Mouse (Mus musculus): ENCODE measurements around the gene Acvr1. TPM values are rescaled to one million over a fixed set of nuclear protein-coding genes. Genes with fewer than 3 reads are reported as not detected.
A peak's percentile ranks its signal among the peaks of the same experiment; 100 is the strongest.

Gene Acvr1
- polyA plus RNA-seq, 1 experiment from 2014 or later = 12.9 TPM

GRCm38 (mm10) chr2:58505306-58506090, 61.5 kb downstream of the Acvr1 start:
- no peak overlapping the region for H3K4me3 ChIP-seq (ENCODE audit: low read depth, low read length)
- ATAC-seq (replicated peaks; ENCODE audit: insufficient number of reproducible peaks, low FRiP score, low TSS enrichment) = no peak
- 73% methylated on average over 9 of the region's 9 CpGs for WGBS (ENCODE audit: insufficient replicate concordance)
- H3K4me1 ChIP-seq (ENCODE audit: control insufficient read depth, insufficient read depth, low read length) = peaks cover 38% of the 10 kb centered on the region
- no peak overlapping the region for H3K4me2 ChIP-seq
- no peaks in the 10 kb centered on the region for H3K9me3 ChIP-seq (replicated peaks; ENCODE audit: control insufficient read depth, low read length)
- no peak overlapping the region for H3K9ac ChIP-seq (ENCODE audit: low read depth, low read length)
- no peaks in the 10 kb centered on the region for H3K36me3 ChIP-seq (ENCODE audit: control insufficient read depth, insufficient read depth, low read length)
- no peaks in the 10 kb centered on the region for H3K27me3 ChIP-seq (ENCODE audit: control insufficient read depth, insufficient read depth, low read length)
- no peak overlapping the region for H3K27ac ChIP-seq (ENCODE audit: low read depth, low read length)

GRCm38 (mm10) chr2:58496647-58497410, 70.1 kb downstream of the Acvr1 start:
- Histone ChIP-seq H3K27ac (ENCODE audit: low read depth, low read length) (no peak overlapping the region), H3K36me3 (ENCODE audit: control insufficient read depth, insufficient read depth, low read length) (peaks cover 7% of the 10 kb centered on the region; the same call in 1 of the 2 replicates), H3K4me2 (peak overlapping the region; percentile 29; the same call in 1 of the 2 replicates), H3K9me3 (replicated peaks; ENCODE audit: control insufficient read depth, low read length) (no peaks in the 10 kb centered on the region), H3K27me3 (ENCODE audit: control insufficient read depth, insufficient read depth, low read length) (no peaks in the 10 kb centered on the region), H3K4me3 (ENCODE audit: low read depth, low read length) (no peak overlapping the region), H3K9ac (ENCODE audit: low read depth, low read length) (no peak overlapping the region), H3K4me1 (ENCODE audit: control insufficient read depth, insufficient read depth, low read length) (peaks cover 15% of the 10 kb centered on the region)
- WGBS (ENCODE audit: insufficient replicate concordance) = 54% methylated on average over 8 of the region's 8 CpGs
- ATAC-seq (replicated peaks; ENCODE audit: insufficient number of reproducible peaks, low FRiP score, low TSS enrichment) = no peak; the same call in 1 of the 2 replicates

DNA sequence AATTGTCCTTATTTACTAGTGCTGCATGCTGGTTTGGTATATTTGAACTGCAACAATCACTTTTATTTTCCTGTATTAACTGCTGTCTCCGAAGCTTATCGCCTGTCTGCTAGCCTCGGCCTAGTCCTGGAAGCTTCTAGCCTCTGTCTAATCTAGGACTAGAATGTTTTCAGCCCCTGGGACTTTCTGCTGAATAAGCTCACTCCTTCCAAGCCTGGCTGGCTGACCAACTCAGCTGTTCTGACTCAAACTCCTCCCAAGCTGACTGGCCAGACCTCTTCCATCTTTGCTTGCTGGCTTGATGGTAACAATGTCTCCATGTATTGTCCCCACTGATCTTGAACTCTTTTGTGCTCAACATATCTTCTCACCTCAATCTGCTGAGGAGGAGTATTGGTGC, 71.7 kb downstream of the Acvr1 start:
- Histone ChIP-seq H3K4me3 (ENCODE audit: low read depth, low read length) (no peak overlapping the region), H3K27ac (ENCODE audit: low read depth, low read length) (no peak overlapping the region), H3K9me3 (replicated peaks; ENCODE audit: control insufficient read depth, low read length) (no peaks in the 10 kb centered on the region), H3K9ac (ENCODE audit: low read depth, low read length) (no peak overlapping the region), H3K27me3 (ENCODE audit: control insufficient read depth, insufficient read depth, low read length) (no peaks in the 10 kb centered on the region), H3K4me1 (ENCODE audit: control insufficient read depth, insufficient read depth, low read length) (peaks cover 15% of the 10 kb centered on the region), H3K4me2 (no peak overlapping the region), H3K36me3 (ENCODE audit: control insufficient read depth, insufficient read depth, low read length) (peaks cover 10% of the 10 kb centered on the region; the same call in 1 of the 2 replicates)
- 65% methylated on average over 3 of the region's 3 CpGs for WGBS (ENCODE audit: insufficient replicate concordance)
- ATAC-seq (replicated peaks; ENCODE audit: insufficient number of reproducible peaks, low FRiP score, low TSS enrichment) = no peak

GRCm38 (mm10) chr2:58493685-58494635, 73.0 kb downstream of the Acvr1 start:
- no peak for ATAC-seq (replicated peaks; ENCODE audit: insufficient number of reproducible peaks, low FRiP score, low TSS enrichment)
- Histone ChIP-seq H3K27me3 (ENCODE audit: control insufficient read depth, insufficient read depth, low read length) (no peaks in the 10 kb centered on the region), H3K9ac (ENCODE audit: low read depth, low read length) (no peak overlapping the region), H3K4me3 (ENCODE audit: low read depth, low read length) (no peak overlapping the region), H3K9me3 (replicated peaks; ENCODE audit: control insufficient read depth, low read length) (no peaks in the 10 kb centered on the region), H3K4me1 (ENCODE audit: control insufficient read depth, insufficient read depth, low read length) (peaks cover 27% of the 10 kb centered on the region), H3K36me3 (ENCODE audit: control insufficient read depth, insufficient read depth, low read length) (peaks cover 10% of the 10 kb centered on the region; the same call in 1 of the 2 replicates), H3K4me2 (no peak overlapping the region), H3K27ac (ENCODE audit: low read depth, low read length) (no peak overlapping the region)
- WGBS (ENCODE audit: insufficient replicate concordance) = 87% methylated on average over 18 of the region's 18 CpGs

- no peaks in the 10 kb centered on the region for H3K9me3 ChIP-seq (replicated peaks; ENCODE audit: control insufficient read depth, low read length)
- H3K36me3 ChIP-seq (ENCODE audit: control insufficient read depth, insufficient read depth, low read length) = 0 out of 2 replicates have a peak, but pooled peaks cover 4% of the 10 kb centered on the region
- H3K27me3 ChIP-seq (ENCODE audit: control insufficient read depth, insufficient read depth, low read length) = no peaks in the 10 kb centered on the region
- 64% methylated on average over 9 of the region's 9 CpGs for WGBS (ENCODE audit: insufficient replicate concordance)
- no peak overlapping the region for H3K4me3 ChIP-seq (ENCODE audit: low read depth, low read length)
- H3K9ac ChIP-seq (ENCODE audit: low read depth, low read length) = no peak overlapping the region
- ATAC-seq (replicated peaks; ENCODE audit: insufficient number of reproducible peaks, low FRiP score, low TSS enrichment) = no peak; the same call in 1 of the 2 replicates
- H3K4me1 ChIP-seq (ENCODE audit: control insufficient read depth, insufficient read depth, low read length) = peaks cover 53% of the 10 kb centered on the region
- no peak overlapping the region for H3K4me2 ChIP-seq
- H3K27ac ChIP-seq (ENCODE audit: low read depth, low read length) = peak overlapping the region; percentile 62
These were observed 77.7 kb downstream of the Acvr1 start for GRCm38 (mm10) chr2:58489275-58489674.

- H3K4me1 ChIP-seq (ENCODE audit: control insufficient read depth, insufficient read depth, low read length) = peaks cover 58% of the 10 kb centered on the region
- H3K4me3 ChIP-seq (ENCODE audit: low read depth, low read length) = no peak overlapping the region
- H3K36me3 ChIP-seq (ENCODE audit: control insufficient read depth, insufficient read depth, low read length) = 0 out of 2 replicates have a peak, but pooled peaks cover 4% of the 10 kb centered on the region
- ATAC-seq (replicated peaks; ENCODE audit: insufficient number of reproducible peaks, low FRiP score, low TSS enrichment) = no peak
- WGBS (ENCODE audit: insufficient replicate concordance) = 26% methylated on average over 8 of the region's 8 CpGs
- H3K27me3 ChIP-seq (ENCODE audit: control insufficient read depth, insufficient read depth, low read length) = no peaks in the 10 kb centered on the region
- no peak overlapping the region for H3K9ac ChIP-seq (ENCODE audit: low read depth, low read length)
- H3K9me3 ChIP-seq (replicated peaks; ENCODE audit: control insufficient read depth, low read length) = no peaks in the 10 kb centered on the region
- H3K4me2 ChIP-seq = peak overlapping the region; percentile 20
- peak overlapping the region; percentile 62 for H3K27ac ChIP-seq (ENCODE audit: low read depth, low read length)
These were observed 78.6 kb downstream of the Acvr1 start for GRCm38 (mm10) chr2:58488404-58488803.

DNA sequence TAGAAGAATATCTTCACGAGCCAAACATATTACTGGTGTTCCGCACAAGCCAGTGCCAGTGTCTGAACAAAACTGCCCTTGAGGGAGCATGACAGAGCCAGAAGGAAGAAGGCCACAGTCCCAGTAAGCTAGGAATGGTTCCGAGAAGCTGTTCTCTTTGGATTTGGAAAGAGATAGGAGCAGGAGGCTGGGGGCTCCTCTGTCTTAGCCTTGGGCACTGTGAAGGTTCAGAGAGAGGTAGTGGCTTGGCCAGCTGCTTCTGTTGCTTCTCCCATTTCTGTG, 79.7 kb downstream of the Acvr1 start:
- no peak overlapping the region for H3K9ac ChIP-seq (ENCODE audit: low read depth, low read length)
- H3K27me3 ChIP-seq (ENCODE audit: control insufficient read depth, insufficient read depth, low read length) = no peaks in the 10 kb centered on the region
- ATAC-seq (replicated peaks; ENCODE audit: insufficient number of reproducible peaks, low FRiP score, low TSS enrichment) = no peak
- 74% methylated on average over 3 of the region's 3 CpGs for WGBS (ENCODE audit: insufficient replicate concordance)
- peak overlapping the region; percentile 29; the same call in 1 of the 2 replicates for H3K27ac ChIP-seq (ENCODE audit: low read depth, low read length)
- 0 out of 2 replicates have a peak, but pooled peaks cover 4% of the 10 kb centered on the region for H3K36me3 ChIP-seq (ENCODE audit: control insufficient read depth, insufficient read depth, low read length)
- H3K4me3 ChIP-seq (ENCODE audit: low read depth, low read length) = no peak overlapping the region
- peaks cover 58% of the 10 kb centered on the region for H3K4me1 ChIP-seq (ENCODE audit: control insufficient read depth, insufficient read depth, low read length)
- no peak overlapping the region for H3K4me2 ChIP-seq
- H3K9me3 ChIP-seq (replicated peaks; ENCODE audit: control insufficient read depth, low read length) = no peaks in the 10 kb centered on the region
